Mouse (Mus musculus): ENCODE results near the gene Fgd5. TPM values are rescaled to one million over a fixed set of nuclear protein-coding genes. Genes with fewer than 3 reads are reported as not detected.

The Fgd5 gene
- total and polyA plus RNA-seq, 2 experiments from 2014 or later = 8.1 to 13.8 TPM

- no peak for ATAC-seq (ENCODE audit: low FRiP score)
- no peak for DNase-seq (ENCODE audit: low spot score)
- TF ChIP-seq CTCF (IDR thresholded peaks at IDR 0.05) = no peak
- no peak overlapping the region for H3K27ac ChIP-seq (ENCODE audit: low read depth, low read length)
- H3K9me3 ChIP-seq (ENCODE audit: low read length) = no peaks in the 10 kb centered on the region
- H3K36me3 ChIP-seq (ENCODE audit: insufficient read depth, low read length) = no peaks in the 10 kb centered on the region
- H3K4me1 ChIP-seq (ENCODE audit: insufficient read depth, low read length) = no peaks in the 10 kb centered on the region
- no peak overlapping the region for H3K4me2 ChIP-seq (ENCODE audit: low read depth, low read length, poor library complexity, severe bottlenecking)
- no peak overlapping the region for H3K4me3 ChIP-seq (ENCODE audit: low read depth, low read length)
- no peaks in the 10 kb centered on the region for H3K27me3 ChIP-seq (ENCODE audit: insufficient read depth, low read length)
- no peak overlapping the region for H3K9ac ChIP-seq (replicated peaks; ENCODE audit: low read length, poor library complexity, severe bottlenecking)
Observed at GRCm38 (mm10) chr6:92124547-92124946, 145.9 kb downstream of the Fgd5 start.

Other genes with a start within 250 kb of the Fgd5 start
- 22.8 and 29.7 TPM in 2 replicates for gene Grip2, start 151.6 kb upstream of the Fgd5 start, total RNA-seq (2014; rRNA removed)
- gene Grip2, start 151.6 kb upstream of the Fgd5 start, polyA plus RNA-seq (2015; fragmentation: Nextera tagmentation; extraction: Ambion mirVana) = 7.7 and 7.8 TPM in 2 replicates
- gene Ccdc174, start 100.8 kb upstream of the Fgd5 start, total RNA-seq (2014; rRNA removed) = 12.5 and 14.8 TPM in 2 replicates
- gene Ccdc174, start 100.8 kb upstream of the Fgd5 start, polyA plus RNA-seq (2015; fragmentation: Nextera tagmentation; extraction: Ambion mirVana) = 33.6 and 43.9 TPM in 2 replicates
- 2.1 and 5.9 TPM in 2 replicates for gene 4930590J08Rik, start 76.1 kb upstream of the Fgd5 start, total RNA-seq (2014; rRNA removed)
- 0.34 and 0.78 TPM in 2 replicates for gene 4930590J08Rik, start 76.1 kb upstream of the Fgd5 start, polyA plus RNA-seq (2015; fragmentation: Nextera tagmentation; extraction: Ambion mirVana)
- gene Nr2c2, start 112.5 kb downstream of the Fgd5 start, total RNA-seq (2014; rRNA removed) = 64.5 and 77.1 TPM in 2 replicates
- gene Nr2c2, start 112.5 kb downstream of the Fgd5 start, polyA plus RNA-seq (2015; fragmentation: Nextera tagmentation; extraction: Ambion mirVana) = 29.0 and 33.5 TPM in 2 replicates
- gene Mrps25, start 205.2 kb downstream of the Fgd5 start, total RNA-seq (2014; rRNA removed) = 16.8 and 23.4 TPM in 2 replicates
- gene Mrps25, start 205.2 kb downstream of the Fgd5 start, polyA plus RNA-seq (2015; fragmentation: Nextera tagmentation; extraction: Ambion mirVana) = 52.0 and 60.8 TPM in 2 replicates
- 25.4 and 52.6 TPM in 2 replicates for gene Rbsn, start 236.0 kb downstream of the Fgd5 start, total RNA-seq (2014; rRNA removed)
- 31.0 and 31.7 TPM in 2 replicates for gene Rbsn, start 236.0 kb downstream of the Fgd5 start, polyA plus RNA-seq (2015; fragmentation: Nextera tagmentation; extraction: Ambion mirVana)

Measured in midbrain, postnatal 0 days (tissue).